Mouse (Mus musculus) mesoderm, embryonic 11.5 days (tissue): Measurements from ENCODE around the gene Wdr27.

Experiments
- DNase-seq: peaks from one replicate; pipeline ENCODE4 v3.0.0-alpha.2; 2012; ENCODE audit warnings: low read depth, low spot score

The Wdr27 gene

GRCm38 (mm10) chr17:14826715-14827295 is 116.2 kb downstream of the Wdr27 start:
- no peak for DNase-seq

GRCm38 (mm10) chr17:14824938-14825337 is 118.0 kb downstream of the Wdr27 start:
- no peak for DNase-seq

GRCm38 (mm10) chr17:14817975-14818374 is 125.0 kb downstream of the Wdr27 start:
- no peak for DNase-seq

GRCm38 (mm10) chr17:14816107-14816506 is 126.9 kb downstream of the Wdr27 start:
- no peak for DNase-seq

- DNase-seq = no peak
These were observed 127.7 kb downstream of the Wdr27 start for GRCm38 (mm10) chr17:14815304-14815703.

- DNase-seq = no peak
These were observed 130.3 kb downstream of the Wdr27 start for GRCm38 (mm10) chr17:14812631-14813030.

- DNase-seq = no peak
These were observed 130.9 kb downstream of the Wdr27 start for GRCm38 (mm10) chr17:14812033-14812432.

- DNase-seq = no peak
These were observed 136.2 kb downstream of the Wdr27 start for GRCm38 (mm10) chr17:14806808-14807207.

GRCm38 (mm10) chr17:14799243-14799642 is 143.7 kb downstream of the Wdr27 start:
- DNase-seq = no peak

GRCm38 (mm10) chr17:14795074-14795473 is 147.9 kb downstream of the Wdr27 start:
- DNase-seq = no peak

GRCm38 (mm10) chr17:14779356-14779755 is 163.6 kb downstream of the Wdr27 start:
- no peak for DNase-seq

GRCm38 (mm10) chr17:14771339-14771738 is 171.6 kb downstream of the Wdr27 start:
- DNase-seq = no peak

GRCm38 (mm10) chr17:14770377-14770776 is 172.6 kb downstream of the Wdr27 start:
- no peak for DNase-seq
